Mouse (Mus musculus): ENCODE results near the gene Nrbp1.

DNA sequence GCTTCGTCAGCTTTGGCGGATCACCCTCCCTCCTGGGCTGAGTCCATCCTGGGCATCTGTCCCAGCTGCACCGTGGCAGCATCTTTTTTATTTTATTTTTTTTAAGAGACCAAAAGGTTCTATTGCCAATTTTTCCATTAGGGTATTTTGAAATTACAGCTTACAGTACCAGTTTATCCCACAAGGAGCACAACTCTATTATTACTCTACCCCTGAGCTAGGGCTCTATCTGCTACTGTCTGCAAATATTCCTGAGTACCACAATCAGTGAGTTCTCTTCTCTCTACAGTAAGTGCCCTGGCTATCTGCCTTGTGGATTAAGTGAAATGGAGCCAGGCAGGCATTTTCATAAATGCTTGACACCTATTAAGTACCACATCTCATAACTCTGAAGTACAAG lies 48.0 kb downstream of the Nrbp1 start:
- no peak for TF ChIP-seq POLR2A (IDR thresholded peaks at IDR 0.05; ENCODE audit: borderline replicate concordance, low read depth, low read length)
- TF ChIP-seq CTCF (IDR thresholded peaks at IDR 0.05; ENCODE audit: low read depth, low read length), result no peak
